Mouse (Mus musculus) monocyte, adult 5-6 weeks (primary cell): ENCODE data around the gene Pcyt1a. TPM values are rescaled to one million over a fixed set of nuclear protein-coding genes. Genes with fewer than 3 reads are reported as not detected.

Experiments used
- ATAC-seq: fragments of 153-309, 156-312 bp; replicated peaks from 2 replicates; pipeline ENCODE4 v1.8.0; 2017; ENCODE audit warnings: mild to moderate bottlenecking; ENCODE audit not compliant: low TSS enrichment, insufficient number of reproducible peaks, severe bottlenecking, poor library complexity, low FRiP score
- total RNA-seq: library from RNA; stranded (forward); fragments of 200-1000, 200-491, 200-594 nt; gene quantifications from 3 replicates; pipeline ENCODE4 v1.2.3, GENCODE M21; 2017

Pcyt1a gene
- total RNA-seq, 1 experiment from 2014 or later = 76.1 TPM

DNA sequence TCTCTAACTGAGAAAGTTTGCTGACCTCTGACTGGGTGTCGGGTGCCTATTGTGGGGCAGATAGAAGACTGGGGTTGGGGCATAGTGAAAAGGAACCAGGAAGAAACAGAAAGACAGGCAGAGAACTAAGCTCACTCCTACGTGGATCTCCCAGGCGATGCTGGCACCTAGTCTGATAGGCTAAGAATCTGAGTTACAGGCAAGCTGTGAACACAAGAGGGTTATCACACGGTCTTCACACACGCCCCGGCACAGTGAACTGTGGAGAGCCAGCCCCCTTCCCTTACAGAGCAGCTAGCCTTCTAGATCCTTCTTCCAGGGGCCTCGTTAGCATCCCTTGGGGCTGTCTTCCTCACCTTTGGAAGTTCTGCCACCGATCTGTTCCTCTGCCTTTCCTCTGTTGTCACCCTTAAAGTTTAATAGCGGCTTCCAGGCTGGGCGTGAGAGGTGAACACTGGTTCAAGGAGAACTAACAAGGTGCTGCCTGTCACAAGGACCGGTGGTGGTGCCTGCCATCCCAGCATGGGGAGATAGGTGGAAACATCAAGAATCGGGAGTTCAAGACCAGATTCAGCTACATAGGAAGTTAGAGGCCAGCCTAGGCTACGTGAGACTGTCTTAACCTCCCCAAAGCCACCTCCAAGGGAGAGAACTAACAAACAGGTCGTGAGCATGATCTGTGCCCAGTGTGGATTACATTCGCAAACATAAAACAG, 89.1 kb downstream of the Pcyt1a start:
- no peak for ATAC-seq

DNA sequence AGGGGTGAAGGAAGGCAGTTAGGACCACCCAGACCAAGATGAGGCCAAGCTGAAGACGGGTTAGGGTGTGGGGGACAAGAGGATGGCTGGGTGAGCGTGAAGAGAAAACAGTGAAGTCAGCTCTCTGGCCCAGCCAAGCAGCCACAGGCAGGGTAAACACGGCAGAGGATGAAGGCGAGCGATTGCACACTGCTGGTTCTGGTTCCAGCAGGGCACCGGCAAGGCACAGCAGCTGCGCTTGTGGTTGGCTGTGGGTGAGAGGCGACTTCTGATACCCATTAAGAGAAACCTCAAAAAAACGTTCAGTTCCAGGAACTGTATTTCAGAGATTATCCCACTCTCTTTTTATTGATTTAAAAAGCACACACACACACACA, 89.6 kb downstream of the Pcyt1a start:
- no peak for ATAC-seq

DNA sequence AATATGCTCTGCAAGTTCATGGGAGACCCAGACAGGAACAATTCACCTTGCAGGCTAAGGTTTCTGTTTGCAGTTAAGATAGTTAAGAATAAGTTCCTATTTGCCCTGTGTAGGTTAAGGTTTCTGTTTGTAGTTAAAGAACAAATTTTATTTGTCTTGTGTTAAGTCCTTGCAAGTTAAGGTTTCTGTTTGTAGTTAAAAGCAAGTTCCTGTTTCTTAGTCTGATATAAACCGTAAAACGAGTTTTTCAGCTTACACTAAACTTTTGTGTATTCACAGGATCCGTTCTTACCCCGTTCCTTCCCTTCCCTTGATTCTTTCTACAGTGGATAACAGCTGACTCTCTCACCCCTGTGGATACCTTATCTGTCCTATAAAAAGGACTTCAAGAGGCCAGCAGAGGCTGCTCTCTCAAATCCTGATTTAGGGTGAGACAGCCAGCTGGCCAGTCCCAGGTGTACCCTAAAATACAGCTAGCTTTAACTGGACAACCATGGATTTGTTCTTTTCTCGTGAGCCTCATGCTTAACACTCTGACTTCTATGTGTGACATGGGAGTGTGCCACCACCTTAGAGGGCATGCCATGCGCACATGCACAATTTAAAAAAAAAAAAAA, 92.0 kb downstream of the Pcyt1a start:
- no peak for ATAC-seq

DNA sequence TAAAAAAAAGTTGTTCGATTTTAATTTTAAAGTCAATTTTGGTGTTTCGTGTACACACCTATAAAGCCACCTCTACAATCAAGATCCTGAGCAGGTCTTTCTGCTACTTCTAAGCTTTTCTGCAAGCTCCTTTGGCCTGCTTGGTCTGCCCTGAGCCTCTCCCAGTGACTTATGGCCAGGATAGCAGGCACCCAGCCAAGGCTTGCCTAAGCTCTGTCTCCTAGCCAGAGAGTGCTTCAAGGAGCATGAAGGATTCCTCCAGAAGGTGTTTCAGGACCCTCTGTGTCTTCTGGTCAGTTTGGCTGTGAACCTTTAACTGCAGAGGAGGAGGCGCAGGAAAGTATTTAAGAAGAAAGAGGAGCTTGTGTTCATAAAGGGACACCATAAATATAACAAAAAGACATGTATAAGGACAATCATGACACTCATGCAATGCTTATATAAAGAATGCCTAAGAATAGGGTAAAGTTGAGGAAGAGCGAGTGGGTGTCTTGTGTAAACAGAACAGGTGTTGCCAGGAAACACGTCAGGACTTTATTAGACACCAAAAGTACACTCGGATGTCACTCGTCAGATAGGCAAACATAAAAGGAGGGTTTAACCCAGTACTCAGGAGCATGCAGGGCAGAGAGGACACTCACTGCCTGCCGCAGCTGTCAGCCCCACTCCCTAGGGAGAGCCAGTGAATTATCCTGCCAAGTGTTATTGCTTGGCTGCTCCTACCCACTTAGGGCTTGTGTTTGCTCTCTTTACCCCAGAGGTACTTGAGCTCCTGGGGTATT, 92.9 kb downstream of the Pcyt1a start:
- ATAC-seq = no peak

DNA sequence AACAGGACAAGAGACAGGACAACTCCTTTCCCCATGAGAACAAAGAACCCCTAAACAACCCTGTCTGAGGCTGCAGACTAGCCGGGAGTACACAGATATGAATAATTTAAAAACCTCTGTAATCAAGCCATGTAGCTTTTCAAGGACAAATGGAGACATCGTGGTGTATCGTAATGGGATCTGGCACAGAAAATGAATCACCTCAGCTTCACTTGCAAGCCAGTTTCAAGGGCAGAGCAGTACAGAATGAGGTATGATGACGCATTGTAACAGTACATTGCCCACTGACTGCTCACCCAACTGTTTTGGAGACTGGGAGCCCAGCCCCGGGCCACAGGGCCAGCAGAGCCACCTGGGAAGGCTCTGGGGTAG, 93.5 kb downstream of the Pcyt1a start:
- no peak for ATAC-seq

Other genes starting within 250 kb of the Pcyt1a start
- gene Fbxo45, start 183.8 kb upstream of the Pcyt1a start, total RNA-seq = 11.4 to 17.4 TPM (median 14.1 TPM) in 3 replicates
- 12.4 to 18.3 TPM (median 15.3 TPM) in 3 replicates for gene Wdr53, start 183.7 kb upstream of the Pcyt1a start, total RNA-seq
- gene Smco1, start 159.5 kb upstream of the Pcyt1a start, total RNA-seq = not detected in 3 replicates
- gene Rnf168, start 153.5 kb upstream of the Pcyt1a start, total RNA-seq = 25.0 to 33.0 TPM (median 27.0 TPM) in 3 replicates
- 34.8 to 52.2 TPM (median 41.0 TPM) in 3 replicates for gene Ubxn7, start 98.7 kb upstream of the Pcyt1a start, total RNA-seq
- not detected in 3 replicates for gene Tm4sf19, start 30.4 kb upstream of the Pcyt1a start, total RNA-seq
- gene Tctex1d2, start 11.2 kb upstream of the Pcyt1a start, total RNA-seq = 5.4 to 18.0 TPM (median 16.4 TPM) in 3 replicates
- gene Slc51a, start 57.0 kb downstream of the Pcyt1a start, total RNA-seq = 0.48 to 0.49 TPM in 2 of 3 replicates, not detected in the other
- not detected in 3 replicates for gene Zdhhc19, start 65.3 kb downstream of the Pcyt1a start, total RNA-seq
- 24.5 to 52.2 TPM (median 43.5 TPM) in 3 replicates for gene Tfrc, start 178.0 kb downstream of the Pcyt1a start, total RNA-seq
- gene Tnk2, start 213.0 kb downstream of the Pcyt1a start, total RNA-seq = 16.2 to 63.7 TPM (median 26.3 TPM) in 3 replicates